Mouse (Mus musculus) kidney, postnatal 0 days (tissue): ENCODE data around the gene Brpf3. TPM values are rescaled to one million over a fixed set of nuclear protein-coding genes. Genes with fewer than 3 reads are reported as not detected.

Experiments used
- ATAC-seq: fragments of 200-750 bp; cut with Nextera tagmentation; replicated peaks from 2 replicates; pipeline ENCODE4 v1.8.0; 2017; ENCODE audit warnings: low read depth, moderate number of reproducible peaks, moderate TSS enrichment, moderate library complexity; ENCODE audit not compliant: low FRiP score
- DNase-seq: peaks from one replicate; pipeline ENCODE4 v3.0.0-alpha.2; 2016; ENCODE audit warnings: low spot score
- H3K27ac ChIP-seq: fragments of 300-500 bp; sonication (generic); 2 replicates; pipeline ENCODE4 v1.5.1; 2014; ENCODE audit warnings: mild to moderate bottlenecking
- H3K27me3 ChIP-seq: fragments of 300-500 bp; sonication (generic); 2 replicates; pipeline ENCODE4 v1.6.1; 2014; ENCODE audit warnings: low read length, mixed read lengths; ENCODE audit not compliant: insufficient read depth
- H3K36me3 ChIP-seq: fragments of 300-500 bp; sonication (generic); 2 replicates; pipeline ENCODE4 v1.6.1; 2014; ENCODE audit warnings: low read length, mixed read lengths; ENCODE audit not compliant: insufficient read depth
- H3K4me1 ChIP-seq: fragments of 300-500 bp; sonication (generic); replicated peaks from 2 replicates; pipeline ENCODE4 v1.6.1; 2014; ENCODE audit warnings: antibody characterized with exemption, low read length, mixed read lengths; ENCODE audit not compliant: insufficient read depth
- H3K4me2 ChIP-seq: fragments of 300-500 bp; sonication (generic); 2 replicates; pipeline ENCODE4 v1.6.1; 2014; ENCODE audit warnings: mild to moderate bottlenecking, low read length, moderate library complexity, mixed read lengths
- H3K4me3 ChIP-seq: fragments of 300-500 bp; sonication (generic); replicated peaks from 2 replicates; pipeline ENCODE4 v1.5.1; 2014; ENCODE audit warnings: low read depth, low read length
- H3K9ac ChIP-seq: fragments of 300-500 bp; sonication (generic); 2 replicates; pipeline ENCODE4 v1.6.1; 2014; ENCODE audit warnings: low read depth, low read length
- H3K9me3 ChIP-seq: fragments of 300-500 bp; sonication (generic); replicated peaks from 2 replicates; pipeline ENCODE4 v1.6.1; 2016; ENCODE audit warnings: low read length, inconsistent platforms, mixed read lengths
- CTCF ChIP-seq: IDR thresholded peaks from 2 replicates; pipeline ENCODE4 v1.5.1; 2016; ENCODE audit warnings: antibody characterized with exemption, low read depth, mild to moderate bottlenecking, moderate library complexity
- WGBS: fragments of 180-500 bp; shearing (Covaris S2); extraction: QIAGEN DNeasy Blood & Tissue Kit; methylation state at CpG from one replicate; pipeline ENCODE4 v1.1.7; 2014; 5-methylcytosine and 5-hydroxymethylcytosine counted together
- polyA plus RNA-seq: library from polyadenylated mRNA; unstranded; fragments of >200 nt; fragmentation: Nextera tagmentation; extraction: Ambion mirVana; gene quantifications from 2 replicates; pipeline ENCODE4 v1.2.1, GENCODE M21; 2015

Gene Brpf3
- polyA plus RNA-seq, 1 experiment from 2014 or later, result 8.3 TPM

DNA sequence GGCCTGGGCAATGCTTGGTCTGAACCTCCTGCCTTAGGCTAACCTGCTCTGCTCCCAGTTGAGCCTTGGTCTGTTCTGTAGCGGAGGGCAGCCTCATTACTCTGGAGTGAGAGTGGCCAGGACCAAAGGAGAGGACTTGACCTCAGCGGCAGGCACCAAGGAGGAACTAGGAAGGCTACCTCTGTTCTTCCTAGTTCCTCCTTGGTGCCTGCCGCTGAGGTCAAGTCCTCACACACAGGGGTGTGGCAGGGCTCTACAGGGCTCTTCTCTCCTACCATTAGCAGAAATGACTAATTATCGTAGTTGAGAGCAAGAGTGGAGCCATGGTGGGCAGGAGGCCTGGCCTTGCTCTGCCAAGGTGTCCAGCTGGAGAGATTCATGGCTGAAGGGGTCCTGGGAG, 66.5 kb downstream of the Brpf3 start:
- Histone ChIP-seq H3K9ac (no peak overlapping the region), H3K4me3 (no peak overlapping the region), H3K36me3 (no peaks in the 10 kb centered on the region), H3K27me3 (no peaks in the 10 kb centered on the region), H3K9me3 (no peaks in the 10 kb centered on the region), H3K4me2 (no peak overlapping the region), H3K27ac (no peak overlapping the region), H3K4me1 (no peaks in the 10 kb centered on the region)
- no peak for TF ChIP-seq CTCF
- DNase-seq (no peak), ATAC-seq (no peak)
- 84% methylated on average over 4 of the region's 4 CpGs for WGBS

DNA sequence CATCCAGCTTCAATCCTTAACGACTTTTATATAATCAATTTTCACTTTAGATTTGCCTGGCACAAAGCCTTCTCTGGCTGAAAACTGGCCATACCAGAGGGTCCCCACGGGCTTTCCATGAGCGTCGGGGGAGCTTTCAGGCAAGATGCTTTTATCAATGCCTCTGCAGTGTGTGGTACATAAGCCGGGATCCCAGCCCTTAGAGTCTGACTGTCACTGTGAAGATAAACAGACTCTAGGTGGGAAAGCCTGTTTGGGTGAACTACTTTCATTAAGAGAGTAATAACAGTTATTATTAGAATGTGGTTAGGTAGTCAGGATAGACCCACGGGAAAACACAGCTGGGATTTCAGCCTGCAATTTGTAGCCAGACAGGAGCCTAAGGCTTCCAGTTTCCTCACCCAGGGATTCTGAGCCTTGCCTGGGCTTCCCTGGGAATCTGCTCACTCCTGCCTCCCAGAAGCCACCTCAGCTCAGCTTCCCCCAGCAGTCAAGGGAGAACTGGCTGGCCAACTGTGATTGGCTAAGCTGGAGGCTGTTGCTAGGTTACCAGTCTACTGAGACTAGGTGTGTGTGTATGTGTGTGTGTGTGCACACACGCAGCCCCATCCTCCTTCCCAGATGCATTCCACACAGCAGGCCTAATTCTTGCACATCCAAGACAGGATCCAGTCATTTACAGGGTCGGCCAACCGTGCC, 68.7 kb downstream of the Brpf3 start:
- DNase-seq (no peak), ATAC-seq (no peak)
- Histone ChIP-seq H3K9me3 (no peaks in the 10 kb centered on the region), H3K27ac (no peak overlapping the region), H3K4me2 (no peak overlapping the region), H3K9ac (no peak overlapping the region), H3K27me3 (no peaks in the 10 kb centered on the region), H3K4me3 (no peak overlapping the region), H3K36me3 (no peaks in the 10 kb centered on the region), H3K4me1 (no peaks in the 10 kb centered on the region)
- no peak for TF ChIP-seq CTCF
- WGBS, result 75% methylated on average over 9 of the region's 9 CpGs

DNA sequence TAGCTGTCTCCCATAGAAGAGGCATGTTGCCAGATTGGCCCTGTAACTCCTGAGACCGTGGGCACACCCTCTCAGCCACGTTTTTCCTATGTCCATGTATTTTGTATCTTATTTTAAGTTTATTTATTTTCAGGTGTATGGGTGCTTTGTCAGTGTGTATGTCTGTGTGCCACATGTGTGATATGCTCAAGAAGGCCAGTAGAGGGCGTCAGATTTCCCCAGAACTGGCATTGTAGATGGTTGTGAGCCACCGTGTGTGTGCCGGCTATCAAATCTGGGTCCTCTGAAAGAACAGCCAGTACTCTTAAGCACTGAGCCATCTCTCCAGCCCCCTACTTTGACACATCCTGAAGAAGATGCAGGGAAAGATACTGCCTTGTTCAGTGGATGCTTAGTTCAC, 69.5 kb downstream of the Brpf3 start:
- DNase-seq (no peak), ATAC-seq (no peak)
- no peak overlapping the region for H3K9ac ChIP-seq
- H3K4me3 ChIP-seq, result no peak overlapping the region
- WGBS, result 79% methylated on average over 5 of the region's 5 CpGs
- no peak overlapping the region for H3K27ac ChIP-seq
- no peak overlapping the region for H3K4me2 ChIP-seq
- peak; percentile 21; the same call in 1 of the 2 replicates for TF ChIP-seq CTCF
- H3K36me3 ChIP-seq, result no peaks in the 10 kb centered on the region
- H3K27me3 ChIP-seq, result no peaks in the 10 kb centered on the region
- no peaks in the 10 kb centered on the region for H3K4me1 ChIP-seq
- H3K9me3 ChIP-seq, result no peaks in the 10 kb centered on the region

DNA sequence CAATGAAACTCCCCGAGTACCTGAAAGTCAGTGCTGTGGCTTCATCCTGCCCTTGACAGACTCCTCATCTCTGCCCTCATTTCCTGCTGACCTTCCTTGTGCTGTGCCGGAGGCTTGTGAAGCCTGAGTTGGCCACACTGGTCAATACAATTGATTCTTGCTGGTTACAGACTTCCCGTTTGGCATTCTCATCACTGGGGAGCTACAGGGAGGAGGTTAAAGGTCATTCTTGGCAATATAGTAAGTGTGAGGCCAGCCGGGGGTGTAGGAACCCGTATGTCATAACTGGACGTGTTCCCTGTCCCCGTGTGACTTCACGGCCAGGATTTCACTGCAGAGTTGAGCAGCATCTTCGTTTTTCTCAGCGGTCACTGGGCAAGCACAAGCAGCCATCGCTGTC, 70.9 kb downstream of the Brpf3 start:
- no peak for DNase-seq
- no peak for TF ChIP-seq CTCF

DNA sequence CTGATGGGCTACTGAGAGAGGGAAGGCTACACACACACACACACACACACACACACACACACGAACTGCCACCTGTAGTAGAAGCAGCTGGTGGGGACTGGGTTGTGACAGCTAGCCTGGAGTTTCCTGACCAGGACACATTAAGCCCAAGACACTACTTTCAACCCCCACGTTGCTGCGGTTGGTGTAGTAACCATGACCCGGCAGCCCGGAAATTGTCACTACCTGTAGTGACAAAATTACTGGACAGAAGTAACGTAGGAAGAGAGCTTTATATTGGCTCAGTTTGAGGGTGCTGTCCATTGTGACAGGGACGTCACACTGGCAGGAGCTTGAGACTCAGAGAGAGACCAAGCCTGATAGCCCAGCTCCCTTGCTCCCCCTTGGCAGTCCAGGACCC, 71.4 kb downstream of the Brpf3 start:
- Histone ChIP-seq H3K36me3 (no peaks in the 10 kb centered on the region), H3K9me3 (no peaks in the 10 kb centered on the region), H3K27me3 (no peaks in the 10 kb centered on the region), H3K9ac (no peak overlapping the region), H3K27ac (no peak overlapping the region), H3K4me3 (no peak overlapping the region), H3K4me1 (no peaks in the 10 kb centered on the region), H3K4me2 (no peak overlapping the region)
- no peak for DNase-seq
- TF ChIP-seq CTCF, result no peak
- ATAC-seq, result no peak
- WGBS, result 79% methylated on average over 7 of the region's 7 CpGs

More for the DNA sequence above, 70.9 kb downstream of the Brpf3 start:
- no peaks in the 10 kb centered on the region for H3K36me3 ChIP-seq
- no peak for ATAC-seq
- H3K4me2 ChIP-seq, result no peak overlapping the region
- H3K27me3 ChIP-seq, result no peaks in the 10 kb centered on the region
- H3K4me3 ChIP-seq, result no peak overlapping the region
- no peaks in the 10 kb centered on the region for H3K4me1 ChIP-seq
- WGBS, result 73% methylated on average over 11 of the region's 11 CpGs
- no peak overlapping the region for H3K9ac ChIP-seq
- H3K9me3 ChIP-seq, result no peaks in the 10 kb centered on the region
- no peak overlapping the region for H3K27ac ChIP-seq

DNA sequence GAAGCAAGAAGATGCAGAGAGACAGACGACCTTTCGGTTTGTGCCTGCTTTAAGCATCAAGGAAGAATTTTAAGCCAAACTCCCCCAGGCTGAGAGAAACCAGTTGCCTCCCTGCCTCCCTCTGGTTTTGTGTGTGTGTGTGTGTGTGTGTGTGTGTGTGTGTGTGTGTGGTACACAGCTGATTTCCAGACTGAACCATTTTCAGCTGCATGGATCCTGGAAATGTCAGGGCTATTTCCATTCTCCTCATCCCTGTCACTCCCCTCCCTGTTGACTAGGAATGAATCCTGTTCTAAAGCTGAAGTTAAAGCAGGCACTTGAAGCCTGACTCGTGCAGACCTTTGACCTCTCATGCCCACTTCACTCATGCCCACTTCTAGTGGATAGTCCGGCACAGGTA, 73.3 kb downstream of the Brpf3 start:
- H3K27ac ChIP-seq, result no peak overlapping the region
- H3K36me3 ChIP-seq, result no peaks in the 10 kb centered on the region
- no peak for DNase-seq
- H3K9me3 ChIP-seq, result no peaks in the 10 kb centered on the region
- no peak for ATAC-seq
- H3K27me3 ChIP-seq, result no peaks in the 10 kb centered on the region
- 80% methylated on average over 4 of the region's 4 CpGs for WGBS
- no peak overlapping the region for H3K9ac ChIP-seq
- H3K4me2 ChIP-seq, result no peak overlapping the region
- H3K4me3 ChIP-seq, result no peak overlapping the region
- TF ChIP-seq CTCF, result no peak
- H3K4me1 ChIP-seq, result no peaks in the 10 kb centered on the region

DNA sequence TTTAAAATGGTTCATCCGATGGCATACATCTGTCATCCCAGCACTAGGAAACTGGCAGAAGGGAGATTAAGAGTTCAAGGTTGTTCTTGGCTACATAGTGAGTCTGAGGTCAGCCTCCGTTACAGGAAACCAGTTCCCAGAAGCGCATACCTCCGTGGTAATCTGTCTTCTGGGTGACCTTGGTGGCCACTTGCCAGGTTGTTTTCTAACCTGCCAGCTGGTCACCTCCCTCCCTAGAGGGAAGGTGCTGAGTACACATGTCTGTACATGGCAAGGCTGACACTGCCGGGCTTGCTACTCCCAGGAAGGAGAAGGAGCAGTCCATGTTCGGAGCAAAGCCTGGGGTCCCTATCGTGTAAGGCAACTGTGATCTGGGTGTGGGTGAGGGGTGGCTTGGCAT, 73.9 kb downstream of the Brpf3 start:
- TF ChIP-seq CTCF, result no peak
- H3K9me3 ChIP-seq, result no peaks in the 10 kb centered on the region
- H3K4me1 ChIP-seq, result no peaks in the 10 kb centered on the region
- H3K27me3 ChIP-seq, result no peaks in the 10 kb centered on the region
- H3K27ac ChIP-seq, result no peak overlapping the region
- H3K4me2 ChIP-seq, result no peak overlapping the region
- whole genome bisulfite sequencing, result 52% methylated on average over 7 of the region's 7 CpGs
- no peaks in the 10 kb centered on the region for H3K36me3 ChIP-seq
- ATAC-seq, result 0 out of 2 replicates have a peak, but pooled peaks have one; percentile 22
- no peak for DNase-seq
- H3K4me3 ChIP-seq, result no peak overlapping the region
- H3K9ac ChIP-seq, result no peak overlapping the region
